Mouse (Mus musculus): ENCODE measurements around the gene Nudcd3.
A peak's percentile ranks its signal among the peaks of the same experiment; 100 is the strongest.
"Not testable (repeated sequence)": the region's sequence is repeated elsewhere in the genome, so short reads cannot be mapped to it uniquely, and the experiment has no call there.

The Nudcd3 gene

GRCm38 (mm10) chr11:6120001-6120400, 80.2 kb downstream of the Nudcd3 start:
- DNase-seq: peak; percentile 56

- peak; percentile 62 for DNase-seq
Measured at GRCm38 (mm10) chr11:6119312-6119711, 80.9 kb downstream of the Nudcd3 start.

GRCm38 (mm10) chr11:6117956-6118355, 82.3 kb downstream of the Nudcd3 start:
- DNase-seq: no peak

GRCm38 (mm10) chr11:6111734-6112484, 88.3 kb downstream of the Nudcd3 start:
- no peak for DNase-seq

- DNase-seq: peak; percentile 90
Measured at GRCm38 (mm10) chr11:6109990-6110389, 90.2 kb downstream of the Nudcd3 start.

- DNase-seq: peak; percentile 61
Measured at GRCm38 (mm10) chr11:6108296-6108695, 91.9 kb downstream of the Nudcd3 start.

GRCm38 (mm10) chr11:6107722-6108121, 92.5 kb downstream of the Nudcd3 start:
- DNase-seq: no peak

GRCm38 (mm10) chr11:6104734-6105133, 95.5 kb downstream of the Nudcd3 start:
- no peak for DNase-seq

- DNase-seq: not testable (repeated sequence)
Measured at GRCm38 (mm10) chr11:6096637-6097036, 103.6 kb downstream of the Nudcd3 start.

GRCm38 (mm10) chr11:6086991-6087390, 113.2 kb downstream of the Nudcd3 start:
- DNase-seq: no peak

GRCm38 (mm10) chr11:6078737-6079136, 121.5 kb downstream of the Nudcd3 start:
- no peak for DNase-seq

- DNase-seq: peak; percentile 85
Measured at GRCm38 (mm10) chr11:6075618-6076066, 124.6 kb downstream of the Nudcd3 start.

GRCm38 (mm10) chr11:6068181-6068957, 131.8 kb downstream of the Nudcd3 start:
- peak; percentile 42 for DNase-seq

GRCm38 (mm10) chr11:6067160-6067559, 133.1 kb downstream of the Nudcd3 start:
- peak; percentile 27 for DNase-seq

- DNase-seq: no peak
Measured at GRCm38 (mm10) chr11:6066176-6066575, 134.0 kb downstream of the Nudcd3 start, which contains the start of gene Camk2b. Gene Camk2b, minus strand, starts transcription at chr11:6066362.

GRCm38 (mm10) chr11:6065551-6066121, 134.6 kb downstream of the Nudcd3 start:
- DNase-seq: peak; percentile 85

- DNase-seq: peak; percentile 81
Measured at GRCm38 (mm10) chr11:6065046-6065521, 135.1 kb downstream of the Nudcd3 start.

GRCm38 (mm10) chr11:6064215-6065045, 135.8 kb downstream of the Nudcd3 start:
- DNase-seq: peak; percentile 77

- peak; percentile 72 for DNase-seq
Measured at GRCm38 (mm10) chr11:6063501-6064214, 136.6 kb downstream of the Nudcd3 start.

GRCm38 (mm10) chr11:6063065-6063464, 137.2 kb downstream of the Nudcd3 start:
- DNase-seq: peak; percentile 60

GRCm38 (mm10) chr11:6062329-6062728, 137.9 kb downstream of the Nudcd3 start:
- peak; percentile 55 for DNase-seq

GRCm38 (mm10) chr11:6061891-6062290, 138.3 kb downstream of the Nudcd3 start:
- DNase-seq: peak; percentile 57
